In the genomic region with DNA sequence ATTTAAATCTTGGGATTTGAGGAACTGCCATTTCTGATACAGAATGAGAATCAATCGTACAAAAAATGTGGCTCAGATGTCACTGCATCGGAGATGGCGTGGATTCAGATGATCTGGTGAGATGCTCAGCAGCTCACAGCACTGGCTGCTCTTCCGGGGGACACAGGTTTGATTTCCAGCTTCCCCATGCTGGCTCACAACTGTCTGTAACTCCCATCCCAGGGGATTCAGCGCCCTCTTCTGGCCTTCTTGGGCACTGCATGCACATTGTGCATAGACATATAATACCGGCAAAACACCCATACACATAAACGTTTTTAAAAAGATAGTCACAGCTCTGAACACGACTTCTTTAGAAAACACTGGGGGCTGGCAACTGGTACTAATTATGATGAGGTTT, we compare ENCODE assay signal across 12 mouse cellular contexts. TPM values are rescaled to one million over a fixed set of nuclear protein-coding genes. Genes with fewer than 3 reads are reported as not detected.
DNase-seq lines count a peak whose midpoint lies in the region; ATAC-seq and TF ChIP-seq lines count a peak whose summit lies in the region.
"Had no signal": no experiment of that assay in that cellular context is flagged by ENCODE, and none has a peak within 500 bp of the region (broad histone marks: within the 10 kb centered on the region; RNA-seq: fewer than 3 reads in every experiment).

No protein-coding gene starts in this region.

- no peaks in the 10 kb centered on the region for H3K36me3 ChIP-seq in thymus, adult 2 months (ENCODE audit: control insufficient read depth, insufficient read depth, low read length)
- H3K36me3 ChIP-seq: neural tube, embryonic 12.5 days had no signal

- no peak overlapping the region for H3K4me3 ChIP-seq in thymus, adult 2 months (ENCODE audit: control insufficient read depth, insufficient read depth, low read length)
- H3K4me3 ChIP-seq: neural tube, embryonic 12.5 days had no signal

- no peak for ATAC-seq in CD4-positive, CD25-positive, alpha-beta regulatory T cell, adult 4 months

- WGBS in thymus, adult 2 months: 81% methylated on average over 8 of the region's 8 CpGs

- DNase-seq in CD4-positive, CD25-positive, alpha-beta regulatory T cell, adult 2 months (ENCODE audit: low read depth, low spot score): peak; percentile 29
- peak; percentile 37 for DNase-seq in kidney, postnatal 10 days
- no peak for DNase-seq in kidney, adult 18-20 months
- DNase-seq in thymus, adult 2 months: peak; percentile 9
- no peak for DNase-seq in thymus, postnatal 36 days
- DNase-seq in testis, postnatal 10 days (ENCODE audit: low spot score): peak; percentile 64
- no peak for DNase-seq in frontal cortex, postnatal 14 days (ENCODE audit: low spot score in 2 of 2)
- DNase-seq: embryo, embryonic 11 days; heart, postnatal 14 days had no signal

- no peak overlapping the region for H3K27ac ChIP-seq in thymus, adult 2 months (ENCODE audit: control insufficient read depth, insufficient read depth, low read length)
- H3K27ac ChIP-seq: macrophage; neural tube, embryonic 12.5 days had no signal

- no peaks in the 10 kb centered on the region; the same call in 1 of the 2 replicates for H3K4me1 ChIP-seq in thymus, adult 2 months (replicated peaks; ENCODE audit: control insufficient read depth, insufficient read depth, low read length)
- H3K4me1 ChIP-seq: neural tube, embryonic 12.5 days had no signal

- no peak for TF ChIP-seq POLR2A in thymus, adult 2 months (IDR thresholded peaks at IDR 0.05; ENCODE audit: control insufficient read depth, extremely low read depth, insufficient read depth, low read length, poor library complexity)

- peak; percentile 56; the same call in 1 of the 2 replicates for TF ChIP-seq CTCF in thymus, adult 2 months (IDR thresholded peaks at IDR 0.05; ENCODE audit: borderline replicate concordance, control insufficient read depth, extremely low read depth, insufficient read depth, low read length, poor library complexity)

- H3K27me3 ChIP-seq in thymus, adult 2 months (ENCODE audit: control insufficient read depth, insufficient read depth, low read length): no peaks in the 10 kb centered on the region
- H3K27me3 ChIP-seq: neural tube, embryonic 12.5 days had no signal

RNA-seq across cellular contexts. Expression of a gene that starts 21.6 kb away (rescaled TPM):
- polyA plus RNA-seq in CD4-positive, CD25-positive, alpha-beta regulatory T cell, adult 4 months (2017; shearing (Covaris generic)): not detected
- 4.1 and 4.6 TPM in 2 replicates for polyA plus RNA-seq in thymus, adult 2 months (2012; rRNA removed)

RNA-seq across cellular contexts. Expression of a gene that starts 34.9 kb away (rescaled TPM):
- polyA plus RNA-seq in CD4-positive, CD25-positive, alpha-beta regulatory T cell, adult 4 months (2017; shearing (Covaris generic)): not detected
- polyA plus RNA-seq in thymus, adult 2 months (2012; rRNA removed): 4.5 and 5.3 TPM in 2 replicates
- polyA plus RNA-seq: macrophage had no signal

RNA-seq across cellular contexts. Expression of a gene that starts 43.2 kb away (rescaled TPM):
- polyA plus RNA-seq in CD4-positive, CD25-positive, alpha-beta regulatory T cell, adult 4 months (2017; shearing (Covaris generic)): 1 to 10 TPM; 2.7 to 3.9 TPM
- polyA plus RNA-seq in thymus, adult 2 months (2012; rRNA removed): 2.9 and 6.1 TPM in 2 replicates

RNA-seq across cellular contexts. Expression of a gene that starts 47.5 kb away (rescaled TPM):
- polyA plus RNA-seq in CD4-positive, CD25-positive, alpha-beta regulatory T cell, adult 4 months (2017; shearing (Covaris generic)): not detected
- polyA plus RNA-seq in thymus, adult 2 months (2012; rRNA removed): 6.4 and 6.8 TPM in 2 replicates

RNA-seq across cellular contexts. Expression of a gene that starts 52.0 kb away (rescaled TPM):
- polyA plus RNA-seq in CD4-positive, CD25-positive, alpha-beta regulatory T cell, adult 4 months (2017; shearing (Covaris generic)): under 1 TPM; 0.31 to 0.56 TPM
- polyA plus RNA-seq in thymus, adult 2 months (2012; rRNA removed): 0.97 and 1.6 TPM in 2 replicates
- polyA plus RNA-seq: macrophage had no signal

Comparison
In these comparisons a context has a peak if more than half of its experiments do, and no peak if none do; other contexts are left out.
1. DNase-seq: peak in CD4-positive, CD25-positive, alpha-beta regulatory T cell, adult 2 months (single experiment), kidney, postnatal 10 days (single experiment), thymus, adult 2 months (single experiment) and testis, postnatal 10 days (single experiment); none in kidney, adult 18-20 months (single experiment), thymus, postnatal 36 days (0 of 2) and frontal cortex, postnatal 14 days (0 of 2).